Mouse (Mus musculus) hindbrain, postnatal 0 days (tissue): ENCODE measurements around the gene Rcsd1. TPM values are rescaled to one million over a fixed set of nuclear protein-coding genes. Genes with fewer than 3 reads are reported as not detected.

Experiments used
- ATAC-seq: fragments of 200-750 bp; cut with Nextera tagmentation; 2 replicates; pipeline ENCODE4 v1.8.0; 2017; ENCODE audit warnings: mild to moderate bottlenecking, moderate TSS enrichment, moderate library complexity
- DNase-seq: peaks from one replicate; pipeline ENCODE4 v3.0.0-alpha.2; 2015; ENCODE audit warnings: low spot score
- H3K27ac ChIP-seq: fragments of 300-500 bp; sonication (generic); 2 replicates; pipeline ENCODE4 v1.5.1; 2014; ENCODE audit warnings: mild to moderate bottlenecking
- H3K27me3 ChIP-seq: fragments of 300-500 bp; sonication (generic); 2 replicates; pipeline ENCODE4 v1.6.1; 2014; ENCODE audit warnings: low read length, mixed read lengths; ENCODE audit not compliant: insufficient read depth
- H3K36me3 ChIP-seq: fragments of 300-500 bp; sonication (generic); 2 replicates; pipeline ENCODE4 v1.6.1; 2014; ENCODE audit warnings: low read length, mixed read lengths; ENCODE audit not compliant: insufficient read depth
- H3K4me1 ChIP-seq: fragments of 300-500 bp; sonication (generic); 2 replicates; pipeline ENCODE4 v1.6.1; 2014; ENCODE audit warnings: antibody characterized with exemption, low read length, mixed read lengths; ENCODE audit not compliant: insufficient read depth
- H3K4me2 ChIP-seq: fragments of 300-500 bp; sonication (generic); 2 replicates; pipeline ENCODE4 v1.6.1; 2014; ENCODE audit warnings: low read depth, mild to moderate bottlenecking, low read length, moderate library complexity, mixed read lengths
- H3K4me3 ChIP-seq: fragments of 300-500 bp; sonication (generic); 2 replicates; pipeline ENCODE4 v1.5.1; 2014; ENCODE audit warnings: low read length
- H3K9ac ChIP-seq: fragments of 300-500 bp; sonication (generic); replicated peaks from 2 replicates; pipeline ENCODE4 v1.6.1; 2014; ENCODE audit warnings: mild to moderate bottlenecking, low read length, moderate library complexity, mixed read lengths
- H3K9me3 ChIP-seq: fragments of 300-500 bp; sonication (generic); 2 replicates; pipeline ENCODE4 v1.6.1; 2016; ENCODE audit warnings: low read length, mixed read lengths
- CTCF ChIP-seq: IDR thresholded peaks from 2 replicates; pipeline ENCODE4 v1.5.1; 2016; ENCODE audit warnings: antibody characterized with exemption, control low read depth, low read depth
- WGBS: fragments of 180-500 bp; shearing (Covaris S2); extraction: QIAGEN DNeasy Blood & Tissue Kit; methylation state at CpG from one replicate; pipeline ENCODE4 v1.1.7; 2014; 5-methylcytosine and 5-hydroxymethylcytosine counted together
- polyA plus RNA-seq: library from polyadenylated mRNA; unstranded; fragments of >200 nt; fragmentation: Nextera tagmentation; extraction: Ambion mirVana; gene quantifications from 2 replicates; pipeline ENCODE4 v1.2.1, GENCODE M21; 2015
- total RNA-seq: library from RNA; depleted of rRNA; stranded (reverse); fragments of >200 nt; gene quantifications from 2 replicates; pipeline ENCODE4 v1.2.3, GENCODE M21; 2014

Gene Rcsd1
- total and polyA plus RNA-seq, 2 experiments from 2014 or later: 6.0 to 9.2 TPM

- TF ChIP-seq CTCF: no peak
- DNase-seq (no peak), ATAC-seq (no peak)
- no peaks in the 10 kb centered on the region for H3K27me3 ChIP-seq
- H3K27ac ChIP-seq: no peak overlapping the region
- H3K4me3 ChIP-seq: no peak overlapping the region
- H3K4me2 ChIP-seq: no peak overlapping the region
- no peak overlapping the region for H3K9ac ChIP-seq
- 92% methylated on average over 3 of the region's 3 CpGs for WGBS
- no peaks in the 10 kb centered on the region for H3K36me3 ChIP-seq
- H3K4me1 ChIP-seq: no peaks in the 10 kb centered on the region
- no peaks in the 10 kb centered on the region for H3K9me3 ChIP-seq
Measured at GRCm38 (mm10) chr1:165728057-165728639, 18.6 kb upstream of the Rcsd1 start.

GRCm38 (mm10) chr1:165726986-165727385 is 17.4 kb upstream of the Rcsd1 start:
- no peak overlapping the region for H3K4me2 ChIP-seq
- ATAC-seq (peak; percentile 74), DNase-seq (no peak)
- H3K27ac ChIP-seq: no peak overlapping the region
- H3K4me3 ChIP-seq: no peak overlapping the region
- no peaks in the 10 kb centered on the region for H3K36me3 ChIP-seq
- H3K27me3 ChIP-seq: no peaks in the 10 kb centered on the region
- no peaks in the 10 kb centered on the region for H3K4me1 ChIP-seq
- H3K9ac ChIP-seq: no peak overlapping the region
- 4% methylated on average over 1 of the region's 1 CpGs for WGBS
- no peak for TF ChIP-seq CTCF
- H3K9me3 ChIP-seq: no peaks in the 10 kb centered on the region

GRCm38 (mm10) chr1:165725039-165725644 is 15.6 kb upstream of the Rcsd1 start:
- Histone ChIP-seq H3K36me3 (no peaks in the 10 kb centered on the region), H3K9ac (no peak overlapping the region), H3K4me3 (no peak overlapping the region), H3K9me3 (no peaks in the 10 kb centered on the region), H3K4me2 (no peak overlapping the region), H3K27me3 (no peaks in the 10 kb centered on the region), H3K27ac (0 out of 2 replicates have a peak overlapping the region, but pooled peaks have one; percentile 18), H3K4me1 (no peaks in the 10 kb centered on the region)
- WGBS: 79% methylated on average over 4 of the region's 4 CpGs
- no peak for TF ChIP-seq CTCF
- ATAC-seq (no peak), DNase-seq (no peak)

- H3K27me3 ChIP-seq: no peaks in the 10 kb centered on the region
- H3K4me2 ChIP-seq: no peak overlapping the region
- H3K27ac ChIP-seq: 0 out of 2 replicates have a peak overlapping the region, but pooled peaks have one; percentile 18
- H3K4me3 ChIP-seq: no peak overlapping the region
- no peak overlapping the region for H3K9ac ChIP-seq
- no peaks in the 10 kb centered on the region for H3K36me3 ChIP-seq
- H3K9me3 ChIP-seq: no peaks in the 10 kb centered on the region
- TF ChIP-seq CTCF: no peak
- ATAC-seq (no peak), DNase-seq (no peak)
- no peaks in the 10 kb centered on the region for H3K4me1 ChIP-seq
- 57% methylated on average over 11 of the region's 11 CpGs for WGBS
Measured at GRCm38 (mm10) chr1:165724219-165725033, 14.9 kb upstream of the Rcsd1 start.

GRCm38 (mm10) chr1:165722531-165723123 is 13.1 kb upstream of the Rcsd1 start:
- Histone ChIP-seq H3K4me1 (no peaks in the 10 kb centered on the region), H3K27ac (no peak overlapping the region), H3K9me3 (no peaks in the 10 kb centered on the region), H3K36me3 (no peaks in the 10 kb centered on the region), H3K4me3 (no peak overlapping the region), H3K27me3 (no peaks in the 10 kb centered on the region), H3K4me2 (no peak overlapping the region), H3K9ac (no peak overlapping the region)
- TF ChIP-seq CTCF: no peak
- DNase-seq: no peak
- ATAC-seq: no peak
- 92% methylated on average over 9 of the region's 9 CpGs for WGBS

GRCm38 (mm10) chr1:165718543-165719105 is 9.1 kb upstream of the Rcsd1 start:
- ATAC-seq: no peak
- no peaks in the 10 kb centered on the region for H3K9me3 ChIP-seq
- no peaks in the 10 kb centered on the region for H3K36me3 ChIP-seq
- 77% methylated on average over 15 of the region's 15 CpGs for WGBS
- peak overlapping the region; percentile 68; the same call in 1 of the 2 replicates for H3K27ac ChIP-seq
- H3K27me3 ChIP-seq: no peaks in the 10 kb centered on the region
- no peak overlapping the region for H3K4me3 ChIP-seq
- no peak overlapping the region for H3K4me2 ChIP-seq
- no peaks in the 10 kb centered on the region for H3K4me1 ChIP-seq
- no peak overlapping the region for H3K9ac ChIP-seq
- DNase-seq: no peak
- TF ChIP-seq CTCF: no peak
